Mouse (Mus musculus) urinary bladder, postnatal 36 days (tissue): ENCODE data around the gene Drd4.

Experiments
- DNase-seq, 2 experiments: peaks; one replicate each; pipeline ENCODE4 v3.0.0; 2022; ENCODE audit warnings: low spot score in 2 of 2, mixed read lengths in 1 of 2

The Drd4 gene

DNA sequence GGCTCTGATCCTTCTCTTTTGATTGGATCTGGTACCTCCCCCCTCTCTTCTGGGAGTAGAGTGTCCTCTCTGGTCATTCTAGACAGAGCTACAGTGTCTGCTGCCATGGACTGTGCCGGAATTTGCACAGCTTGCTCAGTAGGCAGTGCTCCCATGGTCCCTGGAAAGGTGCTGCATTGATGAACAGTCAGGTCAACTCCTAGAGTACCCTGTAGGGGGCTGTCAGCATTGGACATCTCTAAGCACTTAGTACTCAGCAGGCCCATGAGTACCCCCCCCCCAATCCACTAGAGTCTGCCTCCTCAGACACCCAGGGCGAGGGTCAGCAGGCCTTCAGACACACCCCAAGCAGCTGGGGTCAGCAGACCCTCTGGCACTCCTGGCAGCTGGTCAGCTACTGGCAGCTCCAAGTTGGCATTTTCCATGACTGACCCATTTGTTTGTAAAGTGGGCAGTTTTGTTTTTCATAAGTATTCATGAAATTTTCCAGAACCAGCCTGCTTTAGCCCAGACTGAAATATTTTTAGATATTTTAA lies 43.3 kb downstream of the Drd4 start:
- DNase-seq = no peak

DNA sequence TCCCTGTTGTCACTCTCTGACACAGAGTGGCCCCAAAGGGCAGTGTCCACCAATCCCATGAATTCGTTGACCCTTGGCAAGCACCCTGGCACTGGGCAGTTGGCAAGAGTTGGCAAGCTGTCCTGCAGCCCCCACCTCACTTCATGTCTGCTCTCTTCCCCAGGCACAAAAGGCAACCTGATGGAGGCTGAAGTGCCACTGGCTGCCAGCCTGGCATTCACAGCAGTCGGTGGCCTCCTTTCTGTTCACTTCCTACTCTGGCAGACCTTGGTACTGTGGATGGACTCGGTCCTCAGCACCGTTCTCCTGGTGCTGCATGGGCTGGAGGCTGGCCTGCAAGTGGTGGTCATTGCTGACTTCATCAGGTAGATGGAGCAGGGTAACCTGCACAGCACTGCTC lies 43.9 kb downstream of the Drd4 start:
- DNase-seq = no peak

GRCm38 (mm10) chr7:141336296-141336695 lies 44.5 kb downstream of the Drd4 start:
- no peak for DNase-seq

DNA sequence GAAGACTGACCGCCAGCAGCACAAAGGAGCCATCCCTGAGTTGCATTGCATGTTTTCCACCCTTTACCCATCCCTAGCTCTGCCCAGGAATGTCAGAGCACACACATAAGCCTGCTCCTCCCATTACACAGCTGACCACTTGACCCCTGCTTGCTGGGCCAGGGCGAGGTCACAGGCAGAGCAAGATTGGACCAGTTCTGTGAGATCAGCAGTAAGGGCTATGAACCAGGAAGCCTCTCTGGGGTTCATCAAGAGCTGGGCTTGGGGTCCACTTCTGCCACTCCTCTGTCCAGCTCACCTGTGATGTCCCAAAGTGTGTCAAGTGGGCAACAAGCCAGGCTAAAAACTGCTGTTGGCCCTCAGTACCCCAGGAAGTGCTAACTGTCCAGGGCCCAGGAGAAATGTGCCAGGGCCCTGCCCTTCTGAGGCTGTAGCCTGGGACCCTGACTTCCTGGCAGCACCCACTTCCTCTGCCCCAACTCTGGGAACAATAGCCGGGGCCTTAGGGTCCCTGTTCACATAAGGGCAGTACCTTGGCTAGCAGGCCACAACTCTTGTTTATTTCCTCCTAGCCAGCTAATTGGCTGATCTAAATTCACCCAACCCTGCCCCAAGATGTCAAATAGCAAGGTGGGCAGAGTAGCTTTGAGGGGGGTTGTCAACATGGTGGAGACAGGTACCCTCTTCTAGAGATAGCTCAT lies 46.1 kb downstream of the Drd4 start:
- no peak for DNase-seq

GRCm38 (mm10) chr7:141338576-141339131 lies 46.8 kb downstream of the Drd4 start, which contains the start of gene Eps8l2:
Eps8l2 (plus strand) TSS chr7:141338880.
- peak; percentile 76 to 82 for DNase-seq

DNA sequence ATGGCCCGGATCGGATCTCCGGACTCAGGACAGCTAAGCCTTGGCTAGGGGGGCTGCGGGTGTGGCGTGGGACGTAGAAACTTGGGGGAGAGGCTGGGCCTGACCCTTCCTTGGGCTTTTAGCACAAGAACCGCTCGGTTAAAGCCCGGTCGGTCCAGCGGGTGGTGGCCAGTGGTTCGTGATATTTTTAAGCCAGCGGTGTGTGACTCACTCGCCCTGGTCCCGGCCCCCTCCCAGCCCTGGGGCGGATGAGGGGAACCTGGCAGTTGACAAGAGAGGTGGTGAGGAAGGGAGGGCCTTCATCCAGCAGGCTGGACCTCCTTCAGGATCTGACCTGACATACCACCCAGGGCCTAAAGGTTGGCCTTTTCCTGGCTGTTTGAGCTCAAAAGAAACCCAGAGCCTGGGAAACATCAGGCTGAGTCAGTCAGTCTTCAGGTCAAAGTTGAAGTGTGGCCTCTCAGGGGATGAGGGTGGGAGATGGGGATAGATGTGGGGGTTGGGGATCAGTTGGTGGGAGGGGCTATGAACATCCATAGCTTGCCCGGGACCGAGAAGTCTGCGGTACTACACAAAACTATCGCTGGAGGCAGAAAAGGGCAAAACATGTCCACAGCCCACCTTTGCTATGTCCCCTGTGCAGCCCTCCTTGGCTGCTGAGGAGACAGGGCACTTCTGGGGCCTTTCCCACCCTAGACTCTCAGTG lies 47.6 kb downstream of the Drd4 start:
- no peak for DNase-seq

GRCm38 (mm10) chr7:141340023-141340422 lies 48.2 kb downstream of the Drd4 start:
- no peak for DNase-seq

DNA sequence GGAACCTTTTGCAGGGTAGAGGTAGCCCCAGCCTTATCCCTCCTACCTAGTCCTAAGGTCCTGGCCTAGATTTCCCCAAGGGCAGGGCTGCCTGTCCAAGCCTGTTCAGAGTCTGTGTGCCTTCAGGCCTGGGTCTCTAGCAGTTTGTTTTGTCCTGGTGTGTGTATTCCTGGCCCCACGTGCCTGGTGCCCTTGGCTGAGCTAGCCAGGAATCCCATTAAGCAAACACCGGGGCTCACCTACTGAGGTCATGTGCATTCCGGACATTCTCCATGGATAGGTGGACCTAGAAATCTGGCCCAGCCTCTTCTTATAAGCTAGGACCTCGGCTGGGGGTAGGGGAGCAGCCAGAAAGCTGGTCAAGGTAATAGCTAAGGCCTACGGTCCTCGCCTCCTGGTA lies 48.7 kb downstream of the Drd4 start:
- peak in 1 of 2 experiments; percentile 32 for DNase-seq

DNA sequence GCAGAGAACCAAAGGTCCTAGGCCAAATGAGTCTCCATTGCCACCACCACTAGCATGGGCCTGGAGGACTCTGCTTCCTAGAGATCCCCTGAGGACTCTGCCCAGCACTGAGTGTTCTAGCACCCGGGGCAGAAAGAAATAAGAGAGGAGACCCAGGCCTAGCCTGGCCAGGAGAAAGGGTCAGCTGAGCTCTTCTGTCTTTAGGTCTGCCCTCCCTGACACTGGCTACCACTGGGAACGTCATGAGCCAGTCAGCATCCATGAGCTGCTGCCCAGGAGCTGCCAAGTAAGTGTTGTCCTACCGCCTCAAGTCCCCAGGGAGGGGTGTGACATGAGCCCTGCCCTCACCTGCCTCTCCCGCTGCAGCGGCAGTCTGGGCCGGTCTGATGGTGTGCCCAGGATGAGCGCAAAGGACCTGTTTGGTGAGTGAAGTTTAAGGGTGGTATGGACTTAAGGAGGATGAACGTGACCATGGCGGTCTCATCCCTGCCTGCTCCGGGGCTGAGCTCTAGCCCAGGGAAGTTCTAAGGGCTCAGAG lies 50.0 kb downstream of the Drd4 start:
- no peak for DNase-seq

- no peak for DNase-seq
Observed at GRCm38 (mm10) chr7:141343230-141343629, 51.4 kb downstream of the Drd4 start.

DNA sequence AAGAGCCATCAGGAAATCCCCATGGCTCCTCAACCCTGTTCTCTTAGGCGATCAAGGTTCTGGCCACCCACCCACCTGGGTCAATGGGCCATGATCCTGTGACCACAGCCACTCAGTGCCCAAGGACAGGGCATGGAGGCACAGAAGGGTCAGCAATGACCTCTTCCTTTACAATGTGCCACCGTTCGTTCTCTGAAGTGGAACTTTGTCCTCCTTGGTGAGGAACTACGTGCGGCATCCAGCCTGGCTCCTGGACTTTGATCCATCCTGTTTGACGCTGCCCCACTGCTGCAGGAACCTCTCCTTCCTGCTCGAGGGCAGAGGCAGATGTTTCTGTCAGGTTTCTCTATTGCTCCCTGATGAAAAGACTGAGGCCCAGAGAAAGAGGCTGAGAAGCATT lies 51.9 kb downstream of the Drd4 start:
- no peak for DNase-seq

- no peak for DNase-seq
Observed at GRCm38 (mm10) chr7:141344787-141345186, 53.0 kb downstream of the Drd4 start.
